Mouse (Mus musculus): ENCODE data around the gene Tmem88.

Tmem88 gene

GRCm38 (mm10) chr11:69366157-69366854 lies 31.7 kb downstream of the Tmem88 start:
- peak; percentile 91 for DNase-seq (ENCODE audit: extremely low spot score, low read depth, low spot score)

- no peak for DNase-seq (ENCODE audit: extremely low spot score, low read depth, low spot score)
Measured at GRCm38 (mm10) chr11:69365722-69366121, 32.3 kb downstream of the Tmem88 start.

- no peak for DNase-seq (ENCODE audit: extremely low spot score, low read depth, low spot score)
Measured at GRCm38 (mm10) chr11:69364910-69365309, 33.1 kb downstream of the Tmem88 start.

- DNase-seq (ENCODE audit: extremely low spot score, low read depth, low spot score), result no peak
Measured at GRCm38 (mm10) chr11:69364376-69364775, 33.7 kb downstream of the Tmem88 start.

GRCm38 (mm10) chr11:69362479-69362878 lies 35.6 kb downstream of the Tmem88 start:
- DNase-seq (ENCODE audit: extremely low spot score, low read depth, low spot score), result no peak

- no peak for DNase-seq (ENCODE audit: extremely low spot score, low read depth, low spot score)
Measured at GRCm38 (mm10) chr11:69362021-69362420, 36.0 kb downstream of the Tmem88 start.

- DNase-seq (ENCODE audit: extremely low spot score, low read depth, low spot score), result no peak
Measured at GRCm38 (mm10) chr11:69357690-69358089, 40.3 kb downstream of the Tmem88 start.

- no peak for DNase-seq (ENCODE audit: extremely low spot score, low read depth, low spot score)
Measured at GRCm38 (mm10) chr11:69356544-69356943, 41.5 kb downstream of the Tmem88 start.

Measured in hindlimb bud, embryonic 11.5 days (tissue).